Mouse (Mus musculus) intestine, postnatal 0 days (tissue): ENCODE measurements around the gene Ldah. TPM values are rescaled to one million over a fixed set of nuclear protein-coding genes. Genes with fewer than 3 reads are reported as not detected.

Experiments
- ATAC-seq: fragments of 200-750 bp; cut with Nextera tagmentation; 2 replicates; pipeline ENCODE4 v1.8.0; 2017; ENCODE audit warnings: mild to moderate bottlenecking, moderate TSS enrichment, moderate library complexity
- H3K27ac ChIP-seq: fragments of 300-500 bp; sonication (generic); 2 replicates; pipeline ENCODE4 v1.5.1; 2014; ENCODE audit warnings: mild to moderate bottlenecking, low read depth, low read length, moderate library complexity
- H3K27me3 ChIP-seq: fragments of 300-500 bp; sonication (generic); replicated peaks from 2 replicates; pipeline ENCODE4 v1.6.1; 2014; ENCODE audit warnings: low read length, mixed read lengths; ENCODE audit not compliant: control insufficient read depth, insufficient read depth
- H3K36me3 ChIP-seq: fragments of 300-500 bp; sonication (generic); 2 replicates; pipeline ENCODE4 v1.6.1; 2014; ENCODE audit warnings: mild to moderate bottlenecking, moderate library complexity; ENCODE audit not compliant: control insufficient read depth, insufficient read depth
- H3K4me1 ChIP-seq: fragments of 300-500 bp; sonication (generic); replicated peaks from 2 replicates; pipeline ENCODE4 v1.6.1; 2014; ENCODE audit warnings: antibody characterized with exemption, low read length, mixed read lengths; ENCODE audit not compliant: control insufficient read depth, insufficient read depth
- H3K4me2 ChIP-seq: fragments of 300-500 bp; sonication (generic); replicated peaks from 2 replicates; pipeline ENCODE4 v1.6.1; 2014; ENCODE audit warnings: low read depth, mild to moderate bottlenecking, moderate library complexity
- H3K4me3 ChIP-seq: fragments of 300-500 bp; sonication (generic); 2 replicates; pipeline ENCODE4 v1.5.1; 2014; ENCODE audit warnings: low read depth, low read length
- H3K9ac ChIP-seq: fragments of 300-500 bp; sonication (generic); 2 replicates; pipeline ENCODE4 v1.6.1; 2014; ENCODE audit warnings: mild to moderate bottlenecking, low read depth, low read length
- H3K9me3 ChIP-seq: fragments of 300-500 bp; sonication (generic); 2 replicates; pipeline ENCODE4 v1.6.1; 2016; ENCODE audit warnings: mixed run types; ENCODE audit not compliant: control insufficient read depth
- CTCF ChIP-seq: sonication (generic); IDR thresholded peaks from 2 replicates; pipeline ENCODE4 v1.5.1; 2016; ENCODE audit warnings: low read depth, mild to moderate bottlenecking, control low read depth, antibody characterized with exemption, moderate library complexity
- WGBS: fragments of 180-500 bp; shearing (Covaris S2); extraction: QIAGEN DNeasy Blood & Tissue Kit; methylation state at CpG from one replicate; pipeline ENCODE4 v1.1.7; 2014; 5-methylcytosine and 5-hydroxymethylcytosine counted together
- polyA plus RNA-seq: library from polyadenylated mRNA; unstranded; fragments of >200 nt; fragmentation: Nextera tagmentation; extraction: Ambion mirVana; gene quantifications from 2 replicates; pipeline ENCODE4 v1.2.1, GENCODE M21; 2015

Gene Ldah
- polyA plus RNA-seq, 1 experiment from 2014 or later = 38.0 TPM

DNA sequence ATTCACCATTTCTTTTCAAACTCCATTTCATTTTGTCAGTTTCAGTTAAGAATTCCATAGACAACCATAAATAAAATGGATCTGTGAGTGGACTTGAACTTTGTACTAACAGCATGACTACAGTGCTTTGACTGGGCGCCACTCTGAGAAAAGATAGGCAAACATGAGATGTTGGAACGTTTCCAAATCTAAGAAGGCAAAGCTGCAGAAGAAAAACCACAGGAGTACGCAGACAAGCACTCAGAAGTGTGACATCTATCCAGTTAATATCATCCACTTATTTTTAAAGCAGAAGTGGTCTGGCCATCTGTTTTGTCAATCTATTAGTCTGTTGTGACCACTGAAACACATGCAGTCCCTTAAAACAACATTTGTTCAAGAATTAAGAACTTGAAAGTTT lies 18.2 kb upstream of the Ldah start:
- no peak overlapping the region for H3K4me3 ChIP-seq
- H3K9me3 ChIP-seq = no peaks in the 10 kb centered on the region
- H3K4me1 ChIP-seq = no peaks in the 10 kb centered on the region
- ATAC-seq = no peak
- no peak overlapping the region for H3K27ac ChIP-seq
- H3K27me3 ChIP-seq = no peaks in the 10 kb centered on the region
- no peak for TF ChIP-seq CTCF
- H3K9ac ChIP-seq = no peak overlapping the region
- H3K36me3 ChIP-seq = no peaks in the 10 kb centered on the region
- no peak overlapping the region for H3K4me2 ChIP-seq
- WGBS = 31% methylated on average over 3 of the region's 3 CpGs

DNA sequence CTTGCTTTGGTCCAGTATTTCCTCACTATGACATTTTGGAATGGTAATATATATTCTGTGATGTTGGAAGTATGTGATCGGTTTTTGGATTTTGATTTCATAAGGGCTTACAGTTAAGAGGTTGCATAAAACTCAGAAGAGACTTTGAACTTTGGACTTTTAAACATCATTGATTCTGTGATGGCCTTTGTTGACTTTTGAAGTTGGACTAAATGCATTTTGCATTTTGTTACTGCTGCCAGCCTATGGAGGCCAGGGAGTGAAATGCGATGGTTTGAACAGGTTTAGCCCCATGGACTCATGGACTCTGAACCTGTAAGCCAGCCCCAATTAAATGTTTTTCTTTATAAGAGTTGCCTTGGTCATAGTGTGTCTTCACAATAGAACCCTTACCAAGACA lies 2.2 kb upstream of the Ldah start:
- Histone ChIP-seq H3K9ac (no peak overlapping the region), H3K4me2 (no peak overlapping the region), H3K36me3 (no peaks in the 10 kb centered on the region), H3K4me3 (no peak overlapping the region), H3K27me3 (no peaks in the 10 kb centered on the region), H3K27ac (no peak overlapping the region), H3K4me1 (no peaks in the 10 kb centered on the region), H3K9me3 (no peaks in the 10 kb centered on the region)
- 81% methylated on average over 2 of the region's 2 CpGs for WGBS
- ATAC-seq = no peak
- TF ChIP-seq CTCF = no peak

- WGBS = 18% methylated on average over 5 of the region's 5 CpGs
- no peaks in the 10 kb centered on the region for H3K9me3 ChIP-seq
- H3K9ac ChIP-seq = peak overlapping the region; percentile 73
- peak; percentile 24; the same call in 1 of the 2 replicates for ATAC-seq
- H3K27me3 ChIP-seq = no peaks in the 10 kb centered on the region
- no peaks in the 10 kb centered on the region for H3K36me3 ChIP-seq
- peak overlapping the region; percentile 30; the same call in 1 of the 2 replicates for H3K27ac ChIP-seq
- H3K4me1 ChIP-seq = no peaks in the 10 kb centered on the region
- H3K4me3 ChIP-seq = peak overlapping the region; percentile 71
- peak overlapping the region; percentile 78 for H3K4me2 ChIP-seq
- no peak for TF ChIP-seq CTCF
Observed at GRCm38 (mm10) chr12:8207578-8207977, 329 bp upstream of the Ldah start.

- no peak for TF ChIP-seq CTCF
- H3K4me2 ChIP-seq = peak overlapping the region; percentile 37
- no peak for ATAC-seq
Observed at GRCm38 (mm10) chr12:8216392-8217280, 8.7 kb downstream of the Ldah start.

GRCm38 (mm10) chr12:8223036-8223435 lies 15.1 kb downstream of the Ldah start:
- H3K4me1 ChIP-seq = no peaks in the 10 kb centered on the region
- no peak for TF ChIP-seq CTCF
- no peak overlapping the region for H3K27ac ChIP-seq
- ATAC-seq = no peak
- WGBS = 80% methylated on average over 6 of the region's 6 CpGs
- H3K9me3 ChIP-seq = no peaks in the 10 kb centered on the region
- peaks cover 29% of the 10 kb centered on the region for H3K36me3 ChIP-seq
- H3K4me3 ChIP-seq = no peak overlapping the region
- no peaks in the 10 kb centered on the region for H3K27me3 ChIP-seq
- H3K4me2 ChIP-seq = no peak overlapping the region
- H3K9ac ChIP-seq = no peak overlapping the region

More at GRCm38 (mm10) chr12:8216392-8217280, 8.7 kb downstream of the Ldah start:
- Histone ChIP-seq H3K9ac (no peak overlapping the region), H3K27me3 (no peaks in the 10 kb centered on the region), H3K4me1 (no peaks in the 10 kb centered on the region), H3K27ac (no peak overlapping the region), H3K36me3 (peaks cover 3% of the 10 kb centered on the region; the same call in 1 of the 2 replicates), H3K9me3 (no peaks in the 10 kb centered on the region), H3K4me3 (no peak overlapping the region)
- WGBS = 53% methylated on average over 15 of the region's 15 CpGs

DNA sequence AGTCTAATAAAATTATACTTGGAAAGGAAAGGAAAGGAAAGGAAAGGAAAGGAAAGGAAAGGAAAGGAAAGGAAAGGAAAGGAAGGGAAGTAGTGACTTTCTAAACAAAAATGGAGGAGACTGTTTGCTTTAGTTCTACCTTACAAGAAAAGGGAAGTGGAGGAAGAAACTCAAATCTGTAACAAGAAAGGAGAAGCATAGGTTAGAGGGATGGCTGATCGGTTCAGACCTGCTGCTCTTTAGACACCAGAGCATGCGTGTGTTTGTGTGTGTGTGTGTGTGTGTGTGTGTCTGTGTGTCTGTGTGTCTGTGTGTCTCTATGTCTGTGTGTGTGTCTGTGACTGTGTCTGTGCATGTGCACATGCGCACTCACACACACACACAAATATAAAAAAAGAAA lies 23.2 kb downstream of the Ldah start:
- Histone ChIP-seq H3K4me3 (no peak overlapping the region), H3K4me1 (no peaks in the 10 kb centered on the region), H3K4me2 (no peak overlapping the region), H3K36me3 (peaks cover 25% of the 10 kb centered on the region), H3K27me3 (no peaks in the 10 kb centered on the region), H3K27ac (no peak overlapping the region), H3K9ac (no peak overlapping the region), H3K9me3 (no peaks in the 10 kb centered on the region)
- no peak for ATAC-seq
- TF ChIP-seq CTCF = no peak
- WGBS = 97% methylated on average over 3 of the region's 3 CpGs
